Mouse (Mus musculus) kidney, embryonic 16.5 days (tissue): ENCODE measurements at regions not wholly inside any gene's neighbourhood (a gene's known extent, or its start where the extent isn't known, plus 50 kb on each side); places are given as distances from the start of the nearest gene placed in this dataset.

Experiments
- ATAC-seq: fragments of 200-750 bp; cut with Nextera tagmentation; 2 replicates; pipeline ENCODE4 v1.8.0; 2017; ENCODE audit warnings: moderate TSS enrichment; ENCODE audit not compliant: low FRiP score, low TSS enrichment
- H3K27ac ChIP-seq: fragments of 300-500 bp; sonication (generic); 2 replicates; pipeline ENCODE4 v1.5.1; 2014; ENCODE audit warnings: low read length
- H3K27me3 ChIP-seq: fragments of 300-500 bp; sonication (generic); 2 replicates; pipeline ENCODE4 v1.6.1; 2014; ENCODE audit warnings: low read length, control low read depth, mixed read lengths; ENCODE audit not compliant: insufficient read depth
- H3K36me3 ChIP-seq: fragments of 300-500 bp; sonication (generic); 2 replicates; pipeline ENCODE4 v1.6.1; 2014; ENCODE audit warnings: low read length, control low read depth, mixed read lengths; ENCODE audit not compliant: insufficient read depth
- H3K4me1 ChIP-seq: fragments of 300-500 bp; sonication (generic); 2 replicates; pipeline ENCODE4 v1.6.1; 2014; ENCODE audit warnings: low read length, control low read depth, mixed read lengths; ENCODE audit not compliant: insufficient read depth
- H3K4me2 ChIP-seq: fragments of 300-500 bp; sonication (generic); replicated peaks from 2 replicates; pipeline ENCODE4 v1.6.1; 2014; ENCODE audit warnings: low read depth, low read length
- H3K4me3 ChIP-seq: fragments of 300-500 bp; sonication (generic); 2 replicates; pipeline ENCODE4 v1.5.1; 2014; ENCODE audit warnings: mild to moderate bottlenecking, low read length
- H3K9ac ChIP-seq: fragments of 300-500 bp; sonication (generic); replicated peaks from 2 replicates; pipeline ENCODE4 v1.6.1; 2014; ENCODE audit warnings: low read length
- H3K9me3 ChIP-seq: fragments of 300-500 bp; sonication (generic); 2 replicates; pipeline ENCODE4 v1.6.1; 2016; ENCODE audit warnings: low read length, control low read depth
- WGBS: fragments of 180-500 bp; shearing (Covaris S2); extraction: QIAGEN DNeasy Blood & Tissue Kit; methylation state at CpG from one replicate; pipeline ENCODE4 v1.1.7; 2014; 5-methylcytosine and 5-hydroxymethylcytosine counted together

DNA sequence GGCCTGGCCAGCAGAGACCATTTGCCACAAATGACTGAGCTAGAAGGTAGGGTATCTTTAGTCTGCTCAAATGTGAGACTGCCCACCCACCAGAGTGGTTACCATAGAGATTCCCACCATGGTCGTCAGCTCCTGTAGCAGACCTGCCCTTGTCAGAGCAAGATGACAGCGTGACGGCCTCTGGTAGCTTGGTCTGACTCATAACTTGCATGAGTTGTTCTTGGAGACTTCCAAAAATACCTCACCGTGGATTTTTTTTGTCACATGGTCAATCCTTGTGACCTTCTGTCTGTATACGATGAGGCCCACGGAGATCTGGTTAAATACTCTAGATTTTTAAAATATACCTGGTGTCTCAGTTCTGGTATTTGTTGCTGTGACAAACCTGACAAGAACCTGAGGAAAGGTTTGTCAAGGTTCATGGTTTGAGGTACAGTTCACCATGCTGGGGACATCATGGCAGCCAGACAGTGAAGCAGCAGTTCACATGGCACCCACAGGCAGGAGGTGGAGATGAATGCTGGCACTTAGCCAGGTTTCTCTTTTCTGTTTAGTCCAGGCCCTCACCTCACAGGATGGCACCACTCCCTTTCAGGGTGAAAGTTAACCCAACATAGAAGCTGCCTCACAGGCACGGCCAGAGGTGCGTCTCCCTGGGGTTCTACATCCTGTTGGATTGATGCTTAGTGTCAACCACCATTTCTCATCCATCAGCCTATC is 91.4 kb upstream of the Ctnnb1 start:
- Histone ChIP-seq H3K27me3 (no peaks in the 10 kb centered on the region), H3K36me3 (no peaks in the 10 kb centered on the region), H3K4me3 (no peak overlapping the region), H3K4me2 (no peak overlapping the region), H3K27ac (no peak overlapping the region), H3K4me1 (no peaks in the 10 kb centered on the region), H3K9ac (no peak overlapping the region), H3K9me3 (no peaks in the 10 kb centered on the region; the same call in 1 of the 2 replicates)
- 82% methylated on average over 8 of the region's 8 CpGs for WGBS
- ATAC-seq, result no peak

- Histone ChIP-seq H3K9me3 (no peaks in the 10 kb centered on the region; the same call in 1 of the 2 replicates), H3K4me3 (no peak overlapping the region), H3K4me1 (no peaks in the 10 kb centered on the region), H3K4me2 (no peak overlapping the region), H3K27ac (no peak overlapping the region), H3K9ac (no peak overlapping the region), H3K36me3 (no peaks in the 10 kb centered on the region), H3K27me3 (no peaks in the 10 kb centered on the region)
- WGBS, result 61% methylated on average over 8 of the region's 8 CpGs
- no peak for ATAC-seq
Observed at GRCm38 (mm10) chr9:120843753-120844152, 85.3 kb upstream of the Ctnnb1 start.

- no peaks in the 10 kb centered on the region for H3K27me3 ChIP-seq
- peaks cover 8% of the 10 kb centered on the region for H3K4me1 ChIP-seq
- H3K4me3 ChIP-seq, result no peak overlapping the region
- no peak overlapping the region for H3K4me2 ChIP-seq
- no peaks in the 10 kb centered on the region; the same call in 1 of the 2 replicates for H3K9me3 ChIP-seq
- no peak overlapping the region for H3K9ac ChIP-seq
- H3K27ac ChIP-seq, result no peak overlapping the region
- ATAC-seq, result no peak
- no peaks in the 10 kb centered on the region for H3K36me3 ChIP-seq
- 85% methylated on average over 10 of the region's 10 CpGs for WGBS
Observed at GRCm38 (mm10) chr9:120845538-120845937, 83.5 kb upstream of the Ctnnb1 start.

DNA sequence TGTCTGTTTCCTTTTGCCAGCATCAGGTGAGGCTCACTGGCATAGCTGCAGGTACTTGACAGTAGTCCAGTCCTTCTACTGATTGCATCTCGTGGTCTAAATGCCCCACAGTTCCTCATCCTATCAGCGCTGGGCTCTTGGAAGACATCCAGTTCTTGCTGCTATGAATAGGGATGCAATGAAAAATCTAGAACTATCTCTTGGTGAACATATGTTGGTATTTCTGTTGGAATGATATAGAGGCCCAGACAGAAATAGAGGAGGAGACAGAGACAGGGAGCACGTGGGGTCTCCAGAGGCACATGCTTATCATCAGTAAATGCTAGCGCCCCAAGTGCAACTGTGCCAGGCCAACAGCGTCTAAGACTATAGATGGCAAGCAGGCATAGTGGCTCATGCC is 81.4 kb upstream of the Ctnnb1 start:
- Histone ChIP-seq H3K9ac (no peak overlapping the region), H3K4me3 (no peak overlapping the region), H3K27me3 (no peaks in the 10 kb centered on the region), H3K27ac (no peak overlapping the region), H3K36me3 (no peaks in the 10 kb centered on the region), H3K4me1 (peaks cover 16% of the 10 kb centered on the region), H3K9me3 (no peaks in the 10 kb centered on the region), H3K4me2 (no peak overlapping the region)
- 84% methylated on average over 5 of the region's 5 CpGs for WGBS
- ATAC-seq, result no peak

GRCm38 (mm10) chr9:120848962-120849361 is 80.1 kb upstream of the Ctnnb1 start:
- 70% methylated on average over 2 of the region's 2 CpGs for WGBS
- H3K9ac ChIP-seq, result no peak overlapping the region
- no peak for ATAC-seq

GRCm38 (mm10) chr9:120850092-120850491 is 78.9 kb upstream of the Ctnnb1 start:
- Histone ChIP-seq H3K36me3 (no peaks in the 10 kb centered on the region), H3K27me3 (no peaks in the 10 kb centered on the region), H3K9me3 (no peaks in the 10 kb centered on the region), H3K4me3 (no peak overlapping the region), H3K27ac (no peak overlapping the region), H3K9ac (no peak overlapping the region), H3K4me1 (peaks cover 22% of the 10 kb centered on the region), H3K4me2 (no peak overlapping the region)
- 17% methylated on average over 5 of the region's 5 CpGs for WGBS
- no peak for ATAC-seq

More at GRCm38 (mm10) chr9:120848962-120849361, 80.1 kb upstream of the Ctnnb1 start:
- H3K27ac ChIP-seq, result no peak overlapping the region
- H3K9me3 ChIP-seq, result no peaks in the 10 kb centered on the region
- no peaks in the 10 kb centered on the region for H3K27me3 ChIP-seq
- peaks cover 22% of the 10 kb centered on the region for H3K4me1 ChIP-seq
- no peak overlapping the region for H3K4me3 ChIP-seq
- H3K4me2 ChIP-seq, result no peak overlapping the region
- H3K36me3 ChIP-seq, result no peaks in the 10 kb centered on the region

- Histone ChIP-seq H3K27ac (peak overlapping the region; percentile 59), H3K36me3 (no peaks in the 10 kb centered on the region), H3K4me3 (no peak overlapping the region), H3K4me2 (no peak overlapping the region), H3K27me3 (no peaks in the 10 kb centered on the region), H3K4me1 (peaks cover 22% of the 10 kb centered on the region), H3K9ac (no peak overlapping the region), H3K9me3 (no peaks in the 10 kb centered on the region)
- 79% methylated on average over 5 of the region's 5 CpGs for WGBS
- no peak for ATAC-seq
Observed at GRCm38 (mm10) chr9:120851914-120852313, 77.1 kb upstream of the Ctnnb1 start.

DNA sequence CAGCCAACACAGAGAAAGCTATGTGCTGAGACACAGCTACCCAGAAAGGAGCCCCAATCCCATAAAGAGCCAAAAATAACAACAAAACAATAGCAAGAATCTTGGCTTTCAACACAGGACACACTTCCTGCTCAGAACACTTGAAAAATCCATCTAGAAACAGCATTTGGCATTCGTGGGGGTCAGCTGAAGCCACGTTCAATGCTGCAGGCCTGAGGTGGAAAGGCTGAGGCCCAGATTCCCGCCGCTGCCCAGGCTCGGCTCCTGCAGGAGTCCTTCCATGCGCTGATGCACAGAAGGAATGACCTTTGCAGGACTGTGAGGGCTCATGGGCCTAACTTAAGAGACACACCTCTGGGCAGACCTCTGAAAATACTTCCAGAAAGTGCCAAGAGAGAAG is 76.4 kb upstream of the Ctnnb1 start:
- H3K9me3 ChIP-seq, result no peaks in the 10 kb centered on the region
- H3K27me3 ChIP-seq, result no peaks in the 10 kb centered on the region
- H3K4me2 ChIP-seq, result no peak overlapping the region
- no peaks in the 10 kb centered on the region for H3K36me3 ChIP-seq
- WGBS, result 15% methylated on average over 6 of the region's 6 CpGs
- peak overlapping the region; percentile 28 for H3K9ac ChIP-seq
- H3K4me1 ChIP-seq, result peaks cover 22% of the 10 kb centered on the region
- H3K27ac ChIP-seq, result peak overlapping the region; percentile 59
- no peak overlapping the region for H3K4me3 ChIP-seq
- ATAC-seq, result peak; percentile 82

DNA sequence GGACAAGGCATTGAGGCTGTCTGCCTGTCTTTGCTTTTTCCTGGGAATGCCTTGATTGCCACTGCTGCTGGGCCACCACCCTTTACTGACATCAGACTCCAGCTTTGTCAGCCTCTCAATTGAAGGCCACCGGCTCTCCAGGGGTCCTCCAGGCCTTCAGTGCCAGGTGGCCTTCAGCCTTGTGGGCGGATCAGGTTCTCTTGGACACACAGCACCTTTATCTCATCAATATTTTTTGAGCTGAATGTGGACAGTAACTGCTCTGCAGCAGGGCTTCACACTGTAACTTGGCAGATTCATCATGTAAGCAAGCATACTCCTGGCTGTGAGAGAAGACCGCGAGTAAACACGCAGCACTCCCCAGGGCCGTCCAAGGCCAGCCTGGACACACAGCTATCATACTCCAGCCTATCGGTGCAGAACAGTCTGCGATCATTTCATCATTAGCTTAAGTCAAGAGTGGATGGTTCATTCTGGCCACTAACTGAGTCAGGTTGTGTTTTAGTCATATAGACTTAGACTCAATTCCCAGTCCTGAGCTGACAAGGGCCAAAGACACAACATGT is 75.9 kb upstream of the Ctnnb1 start:
- Histone ChIP-seq H3K36me3 (no peaks in the 10 kb centered on the region), H3K9ac (0 out of 2 replicates have a peak overlapping the region, but pooled peaks have one; percentile 26), H3K4me2 (no peak overlapping the region), H3K4me3 (no peak overlapping the region), H3K27me3 (no peaks in the 10 kb centered on the region), H3K27ac (peak overlapping the region; percentile 59; the same call in 1 of the 2 replicates), H3K9me3 (no peaks in the 10 kb centered on the region), H3K4me1 (peaks cover 22% of the 10 kb centered on the region)
- no peak for ATAC-seq
- 77% methylated on average over 8 of the region's 8 CpGs for WGBS

DNA sequence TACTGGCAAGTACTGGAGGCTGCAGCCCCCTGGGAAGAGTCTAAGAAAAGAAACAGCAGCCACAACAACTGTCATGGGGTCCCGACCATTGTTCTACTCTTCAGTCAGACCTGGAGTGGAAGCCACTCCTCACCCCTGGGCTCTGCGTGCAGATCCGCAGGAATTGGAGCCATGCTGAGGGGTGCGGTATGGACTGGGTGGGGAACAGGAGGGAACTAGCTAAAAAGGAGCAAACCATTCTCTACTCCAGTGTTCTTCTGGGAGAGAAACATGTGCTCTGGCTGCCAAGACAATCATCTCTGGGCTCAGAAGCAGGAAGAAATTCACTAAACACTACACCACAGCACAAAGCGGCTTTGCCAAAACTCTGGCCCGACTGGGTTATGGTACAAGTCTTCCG is 74.7 kb upstream of the Ctnnb1 start:
- peaks cover 22% of the 10 kb centered on the region for H3K4me1 ChIP-seq
- H3K9ac ChIP-seq, result no peak overlapping the region
- no peak overlapping the region for H3K4me3 ChIP-seq
- H3K27me3 ChIP-seq, result no peaks in the 10 kb centered on the region
- no peak overlapping the region for H3K4me2 ChIP-seq
- ATAC-seq, result no peak
- 84% methylated on average over 7 of the region's 7 CpGs for WGBS
- no peak overlapping the region for H3K27ac ChIP-seq
- no peaks in the 10 kb centered on the region for H3K9me3 ChIP-seq
- no peaks in the 10 kb centered on the region for H3K36me3 ChIP-seq
